In genomic region chr10:84754851-84755785, GRCm38 (mm10) we compare ENCODE assay signal across 8 mouse cellular contexts. TPM values are rescaled to one million over a fixed set of nuclear protein-coding genes. Genes with fewer than 3 reads are reported as not detected.
A peak's percentile ranks its signal among the peaks of the same experiment; 100 is the strongest.
DNase-seq lines count a peak whose midpoint lies in the region; ATAC-seq and TF ChIP-seq lines count a peak whose summit lies in the region.

No protein-coding gene starts in this region.

- peak; percentile 46 for ATAC-seq in granulocyte monocyte progenitor cell, adult 5-6 weeks (replicated peaks; ENCODE audit: poor library complexity, severe bottlenecking)
- ATAC-seq in limb, embryonic 13.5 days (ENCODE audit: low FRiP score, low read depth) = no peak
- peak; percentile 65 for ATAC-seq in neural tube, embryonic 13.5 days (ENCODE audit: low read depth)

- H3K36me3 ChIP-seq in limb, embryonic 13.5 days = no peaks in the 10 kb centered on the region
- no peaks in the 10 kb centered on the region for H3K36me3 ChIP-seq in neural tube, embryonic 13.5 days

- no peak for TF ChIP-seq CTCF in layer of hippocampus, adult 2 months (conservative IDR thresholded peaks at IDR 0.05)

- under 1% methylated on average over 66 of the region's 66 CpGs for WGBS in limb, embryonic 13.5 days
- 1% methylated on average over 66 of the region's 66 CpGs for WGBS in neural tube, embryonic 13.5 days

- H3K27me3 ChIP-seq in limb, embryonic 13.5 days = peaks cover 95% of the 10 kb centered on the region
- H3K27me3 ChIP-seq in neural tube, embryonic 13.5 days = peaks cover 70% of the 10 kb centered on the region

- DNase-seq in layer of hippocampus, adult 2 months (ENCODE audit: low spot score in 2 of 2) = no peak
- no peak for DNase-seq in layer of hippocampus, adult 18-20 months (ENCODE audit: low spot score in 2 of 2)
- no peak for DNase-seq in urinary bladder, postnatal 36 days (ENCODE audit: low spot score in 2 of 2)
- no peak for DNase-seq in urinary bladder, postnatal 10 days (ENCODE audit: low spot score)

- H3K4me2 ChIP-seq in limb, embryonic 13.5 days (replicated peaks) = peak overlapping the region; percentile 67
- peak overlapping the region; percentile 77 for H3K4me2 ChIP-seq in neural tube, embryonic 13.5 days

- peak overlapping the region; percentile 53 for H3K4me3 ChIP-seq in layer of hippocampus, adult 2 months
- peak overlapping the region; percentile 45 for H3K4me3 ChIP-seq in brown adipose tissue, adult 24 weeks (ENCODE audit: insufficient read depth, low read depth, low read length)
- H3K4me3 ChIP-seq in limb, embryonic 13.5 days = peak overlapping the region; percentile 40
- peak overlapping the region; percentile 47 for H3K4me3 ChIP-seq in neural tube, embryonic 13.5 days

- H3K27ac ChIP-seq in layer of hippocampus, adult 2 months = peak overlapping the region; percentile 84
- H3K27ac ChIP-seq in brown adipose tissue, adult 24 weeks (replicated peaks; ENCODE audit: low read depth, low read length) = no peak overlapping the region
- no peak overlapping the region for H3K27ac ChIP-seq in limb, embryonic 13.5 days
- peak overlapping the region; percentile 91 for H3K27ac ChIP-seq in neural tube, embryonic 13.5 days (replicated peaks)

- peaks cover 4% of the 10 kb centered on the region for H3K4me1 ChIP-seq in brown adipose tissue, adult 24 weeks (ENCODE audit: control insufficient read depth, insufficient read depth, insufficient read length, low read length)
- H3K4me1 ChIP-seq in limb, embryonic 13.5 days = peaks cover 41% of the 10 kb centered on the region
- H3K4me1 ChIP-seq in neural tube, embryonic 13.5 days (replicated peaks) = peaks cover 54% of the 10 kb centered on the region

- no peaks in the 10 kb centered on the region for H3K9me3 ChIP-seq in limb, embryonic 13.5 days
- no peaks in the 10 kb centered on the region for H3K9me3 ChIP-seq in neural tube, embryonic 13.5 days

- no peak overlapping the region for H3K9ac ChIP-seq in limb, embryonic 13.5 days
- peak overlapping the region; percentile 73 for H3K9ac ChIP-seq in neural tube, embryonic 13.5 days

RNA-seq across cellular contexts. Expression of gene Rfx4, which starts 0.7 kb away (rescaled TPM):
- total RNA-seq in layer of hippocampus, adult 2 months (2021) = 10 to 100 TPM; 10.7 to 12.1 TPM
- total RNA-seq in layer of hippocampus, adult 18-20 months (2021) = 10 to 100 TPM in 1 of 2 experiments, 1 to 10 TPM in 1; 9.2 to 12.6 TPM
- 0.32 TPM in 1 of 2 replicates, not detected in the other for polyA plus RNA-seq in brown adipose tissue, adult 24 weeks (2012; ENCODE audit: insufficient read depth, insufficient read length, missing spikeins)
- not detected in 2 replicates for total RNA-seq in granulocyte monocyte progenitor cell, adult 5-6 weeks (2014; fragmentation: Nextera tagmentation)
- total RNA-seq in granulocyte monocyte progenitor cell, adult 5-6 weeks (2017) = not detected in 2 replicates
- polyA plus RNA-seq in limb, embryonic 13.5 days (2015; fragmentation: Nextera tagmentation; extraction: Ambion mirVana) = 0.52 and 0.55 TPM in 2 replicates
- 21.8 and 22.7 TPM in 2 replicates for polyA plus RNA-seq in neural tube, embryonic 13.5 days (2015; fragmentation: Nextera tagmentation; extraction: Ambion mirVana)

Comparison
In these comparisons a context has a peak if more than half of its experiments do, and no peak if none do; other contexts are left out.
1. H3K27ac ChIP-seq: peak in layer of hippocampus, adult 2 months (single experiment) and neural tube, embryonic 13.5 days (single experiment); none in brown adipose tissue, adult 24 weeks (single experiment) and limb, embryonic 13.5 days (single experiment).
2. RNA of gene Rfx4, which starts 0.7 kb away (total RNA-seq): 9.2 to 12.6 TPM in layer of hippocampus, adult 18-20 months and 10.7 to 12.1 TPM in layer of hippocampus, adult 2 months; not detected in granulocyte monocyte progenitor cell, adult 5-6 weeks; every median in the first group is over 10 times any median in the second.
3. Peak in every context shown above with its lines, with median percentiles within 50 percentile points of each other: H3K4me3 ChIP-seq.